Mouse (Mus musculus) small intestine, adult 2 months (tissue): ENCODE results near the gene Cacna1c.

Experiments
- CTCF ChIP-seq: fragments of 200-500 bp; IDR thresholded peaks from 2 replicates; pipeline ENCODE4 v1.5.1; 2012; ENCODE audit warnings: low read depth, mild to moderate bottlenecking, control low read depth, inconsistent platforms, low read length, moderate library complexity, mixed read lengths; ENCODE audit not compliant: insufficient replicate concordance, insufficient read length; ENCODE audit errors: extremely low read depth
- POLR2A ChIP-seq: fragments of 200-500 bp; IDR thresholded peaks from 2 replicates; pipeline ENCODE4 v1.6.1; 2012; ENCODE audit warnings: low read depth, mild to moderate bottlenecking, control low read depth, inconsistent platforms, low read length, moderate library complexity

DNA sequence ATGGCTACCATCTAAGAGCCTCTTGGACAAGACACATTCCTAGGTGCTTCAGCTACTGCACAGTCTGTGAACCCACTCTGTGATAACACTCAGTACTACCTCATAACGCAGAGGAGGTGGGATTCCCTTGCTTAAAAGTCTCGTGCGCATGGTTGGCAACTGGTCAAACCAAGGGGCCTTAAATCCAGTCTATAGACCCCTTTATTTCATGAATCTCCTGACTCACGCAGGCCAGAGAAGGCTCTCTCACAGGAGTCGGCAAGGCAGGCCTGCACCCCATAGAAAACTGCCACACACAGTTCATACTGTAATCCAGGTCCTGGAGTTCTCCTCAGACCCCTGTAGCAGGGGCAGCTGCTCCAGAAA is 273.0 kb downstream of the Cacna1c start:
- TF ChIP-seq POLR2A (no peak), CTCF (no peak)
